Mouse (Mus musculus) lung, adult 2 months (tissue): ENCODE data around the gene Bcl2.

Source experiments
- CTCF ChIP-seq: fragments of 200-500 bp; IDR thresholded peaks from 2 replicates; pipeline ENCODE4 v1.5.1; 2011; ENCODE audit warnings: mild to moderate bottlenecking, low read length, control low read depth; ENCODE audit not compliant: insufficient read depth
- POLR2A ChIP-seq: fragments of 200-500 bp; IDR thresholded peaks from 2 replicates; pipeline ENCODE4 v1.6.1; 2011; ENCODE audit warnings: low read depth, mild to moderate bottlenecking, control low read depth, low read length, borderline replicate concordance; ENCODE audit errors: extremely low read depth

- TF ChIP-seq POLR2A (no peak), CTCF (peak; percentile 59)
These were observed 85.2 kb downstream of the Bcl2 start for GRCm38 (mm10) chr1:106628718-106629469.
